Mouse (Mus musculus): ENCODE data around the gene Ctsd. TPM values are rescaled to one million over a fixed set of nuclear protein-coding genes. Genes with fewer than 3 reads are reported as not detected.
A peak's percentile ranks its signal among the peaks of the same experiment; 100 is the strongest.

Ctsd gene
- total and polyA plus RNA-seq, 2 experiments from 2014 or later, result 484 to 1,105 TPM

GRCm38 (mm10) chr7:142393191-142393590, 5.4 kb upstream of the Ctsd start:
- WGBS, result 22% methylated on average over 4 of the region's 4 CpGs

DNA sequence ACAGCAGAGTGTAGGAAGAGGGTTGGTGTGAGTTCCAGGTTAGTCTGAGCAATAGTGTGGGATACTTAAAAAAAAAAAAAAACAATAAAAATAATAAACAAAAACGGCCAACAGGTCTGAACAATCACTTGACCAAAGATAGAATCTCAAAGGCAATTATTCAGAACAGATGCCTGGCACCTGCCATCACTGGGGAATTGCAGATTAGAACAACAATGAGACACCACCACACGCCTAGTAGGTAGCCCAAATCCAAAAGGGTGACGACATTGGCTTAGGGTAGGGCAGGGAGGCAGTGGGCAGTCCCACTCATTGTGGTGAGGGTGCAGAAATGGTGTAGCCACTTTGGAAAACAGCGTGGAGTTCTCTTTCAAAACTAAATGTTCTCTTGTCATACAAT, 3.8 kb upstream of the Ctsd start:
- no peak overlapping the region for H3K4me2 ChIP-seq (ENCODE audit: low read depth, low read length)
- H3K36me3 ChIP-seq (replicated peaks; ENCODE audit: control insufficient read depth, insufficient read depth, low read length), result no peaks in the 10 kb centered on the region
- no peak for TF ChIP-seq EP300 (IDR thresholded peaks at IDR 0.05; ENCODE audit: low read depth)
- no peak for TF ChIP-seq CTCF (IDR thresholded peaks at IDR 0.05; ENCODE audit: low read depth)
- H3K27ac ChIP-seq (ENCODE audit: low read depth), result no peak overlapping the region
- H3K4me3 ChIP-seq (ENCODE audit: low read depth, low read length), result no peak overlapping the region
- WGBS, result 53% methylated on average over 4 of the region's 4 CpGs
- no peaks in the 10 kb centered on the region for H3K9me3 ChIP-seq (replicated peaks; ENCODE audit: control insufficient read depth, low read length)
- H3K4me1 ChIP-seq (ENCODE audit: control insufficient read depth, insufficient read depth), result peaks cover 2% of the 10 kb centered on the region
- no peak for ATAC-seq (ENCODE audit: insufficient read depth, low read depth)
- no peak overlapping the region for H3K9ac ChIP-seq (replicated peaks; ENCODE audit: low read depth, low read length)
- H3K27me3 ChIP-seq (ENCODE audit: control insufficient read depth, insufficient read depth, low read length), result no peaks in the 10 kb centered on the region
- no peak for DNase-seq (ENCODE audit: low spot score)

More at GRCm38 (mm10) chr7:142393191-142393590, 5.4 kb upstream of the Ctsd start:
- DNase-seq (ENCODE audit: low spot score) (no peak), ATAC-seq (ENCODE audit: insufficient read depth, low read depth) (no peak)
- H3K27ac ChIP-seq (ENCODE audit: low read depth), result no peak overlapping the region
- no peaks in the 10 kb centered on the region for H3K4me1 ChIP-seq (ENCODE audit: control insufficient read depth, insufficient read depth)
- H3K4me2 ChIP-seq (ENCODE audit: low read depth, low read length), result no peak overlapping the region
- H3K9ac ChIP-seq (replicated peaks; ENCODE audit: low read depth, low read length), result no peak overlapping the region
- H3K27me3 ChIP-seq (ENCODE audit: control insufficient read depth, insufficient read depth, low read length), result no peaks in the 10 kb centered on the region
- H3K4me3 ChIP-seq (ENCODE audit: low read depth, low read length), result no peak overlapping the region
- H3K36me3 ChIP-seq (replicated peaks; ENCODE audit: control insufficient read depth, insufficient read depth, low read length), result no peaks in the 10 kb centered on the region
- H3K9me3 ChIP-seq (replicated peaks; ENCODE audit: control insufficient read depth, low read length), result no peaks in the 10 kb centered on the region
- TF ChIP-seq CTCF (IDR thresholded peaks at IDR 0.05; ENCODE audit: low read depth) (no peak), EP300 (IDR thresholded peaks at IDR 0.05; ENCODE audit: low read depth) (no peak)

DNA sequence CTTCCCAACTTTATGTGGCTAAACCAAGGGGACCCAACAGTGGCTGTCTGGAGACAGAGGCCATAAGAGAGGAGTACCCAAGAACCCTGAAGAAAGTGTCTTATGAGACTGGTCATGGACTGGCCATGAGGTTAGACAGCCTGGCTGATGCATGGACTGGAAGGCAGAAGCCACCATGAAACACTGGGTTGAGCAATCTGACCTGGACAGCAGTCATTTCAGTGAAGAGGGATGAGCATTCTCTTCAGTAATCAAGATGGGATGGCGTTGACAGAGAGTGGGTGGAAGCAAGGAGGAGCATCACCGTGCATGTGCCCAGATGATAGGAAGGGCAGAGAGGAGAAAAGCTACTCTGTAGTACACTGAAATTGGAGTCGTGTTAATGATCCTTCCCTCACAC, 3.3 kb upstream of the Ctsd start:
- 65% methylated on average over 3 of the region's 3 CpGs for WGBS
- Histone ChIP-seq H3K4me2 (ENCODE audit: low read depth, low read length) (no peak overlapping the region), H3K4me3 (ENCODE audit: low read depth, low read length) (no peak overlapping the region), H3K36me3 (replicated peaks; ENCODE audit: control insufficient read depth, insufficient read depth, low read length) (no peaks in the 10 kb centered on the region), H3K27ac (ENCODE audit: low read depth) (no peak overlapping the region), H3K4me1 (ENCODE audit: control insufficient read depth, insufficient read depth) (peaks cover 7% of the 10 kb centered on the region), H3K9me3 (replicated peaks; ENCODE audit: control insufficient read depth, low read length) (no peaks in the 10 kb centered on the region), H3K9ac (replicated peaks; ENCODE audit: low read depth, low read length) (no peak overlapping the region), H3K27me3 (ENCODE audit: control insufficient read depth, insufficient read depth, low read length) (no peaks in the 10 kb centered on the region)
- DNase-seq (ENCODE audit: low spot score) (no peak), ATAC-seq (ENCODE audit: insufficient read depth, low read depth) (no peak)
- TF ChIP-seq CTCF (IDR thresholded peaks at IDR 0.05; ENCODE audit: low read depth), result no peak
- TF ChIP-seq EP300 (IDR thresholded peaks at IDR 0.05; ENCODE audit: low read depth), result no peak

DNA sequence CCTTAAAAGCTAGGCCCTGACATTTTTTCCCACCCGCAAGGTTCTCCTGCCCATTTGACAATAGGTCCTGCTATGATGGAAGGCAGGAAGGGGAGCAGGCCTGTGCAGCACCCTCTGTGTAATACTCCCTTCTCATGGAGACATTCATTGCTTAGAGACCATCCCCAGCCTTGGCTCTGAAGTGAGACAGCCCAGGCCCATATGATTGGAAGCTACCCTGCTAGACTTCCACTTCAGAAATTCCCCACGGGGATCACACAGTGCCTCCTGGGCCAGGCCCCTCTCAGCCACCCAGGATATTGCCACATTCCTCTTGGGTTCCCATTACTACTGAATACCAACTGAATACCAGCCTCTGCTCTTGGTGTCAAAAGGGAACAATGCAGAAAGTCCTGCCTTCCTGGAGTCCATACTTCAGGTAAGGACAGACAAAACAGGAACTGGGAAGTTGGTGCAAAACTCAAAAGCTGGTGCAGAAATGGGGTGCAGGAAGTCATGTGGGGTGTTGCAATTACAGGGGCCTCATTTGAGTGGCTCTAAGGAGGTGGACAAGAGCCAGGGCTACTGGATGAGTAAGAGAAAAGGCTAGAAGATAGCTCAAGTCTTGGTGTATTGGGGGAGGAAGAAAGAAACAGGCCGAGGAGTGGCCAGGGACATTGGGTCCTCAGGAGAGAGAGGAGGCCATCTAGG, 2.3 kb upstream of the Ctsd start:
- TF ChIP-seq EP300 (IDR thresholded peaks at IDR 0.05; ENCODE audit: low read depth), result no peak
- no peak for TF ChIP-seq CTCF (IDR thresholded peaks at IDR 0.05; ENCODE audit: low read depth)
- H3K4me1 ChIP-seq (ENCODE audit: control insufficient read depth, insufficient read depth), result peaks cover 14% of the 10 kb centered on the region
- no peak overlapping the region for H3K4me2 ChIP-seq (ENCODE audit: low read depth, low read length)
- no peaks in the 10 kb centered on the region for H3K27me3 ChIP-seq (ENCODE audit: control insufficient read depth, insufficient read depth, low read length)
- no peak overlapping the region for H3K27ac ChIP-seq (ENCODE audit: low read depth)
- H3K9ac ChIP-seq (replicated peaks; ENCODE audit: low read depth, low read length), result no peak overlapping the region
- H3K9me3 ChIP-seq (replicated peaks; ENCODE audit: control insufficient read depth, low read length), result no peaks in the 10 kb centered on the region
- ATAC-seq (ENCODE audit: insufficient read depth, low read depth), result no peak
- H3K36me3 ChIP-seq (replicated peaks; ENCODE audit: control insufficient read depth, insufficient read depth, low read length), result peaks cover 7% of the 10 kb centered on the region
- DNase-seq (ENCODE audit: low spot score), result no peak
- no peak overlapping the region for H3K4me3 ChIP-seq (ENCODE audit: low read depth, low read length)
- 77% methylated on average over 3 of the region's 3 CpGs for WGBS

- H3K9me3 ChIP-seq (replicated peaks; ENCODE audit: control insufficient read depth, low read length), result no peaks in the 10 kb centered on the region
- H3K27me3 ChIP-seq (ENCODE audit: control insufficient read depth, insufficient read depth, low read length), result no peaks in the 10 kb centered on the region
- 0 out of 2 replicates have a peak overlapping the region, but pooled peaks have one; percentile 92 for H3K27ac ChIP-seq (ENCODE audit: low read depth)
- no peak overlapping the region for H3K4me3 ChIP-seq (ENCODE audit: low read depth, low read length)
- peaks cover 20% of the 10 kb centered on the region for H3K36me3 ChIP-seq (replicated peaks; ENCODE audit: control insufficient read depth, insufficient read depth, low read length)
- 92% methylated on average over 2 of the region's 2 CpGs for WGBS
- no peak overlapping the region for H3K9ac ChIP-seq (replicated peaks; ENCODE audit: low read depth, low read length)
- ATAC-seq (ENCODE audit: insufficient read depth, low read depth), result no peak
- DNase-seq (ENCODE audit: low spot score), result no peak
- TF ChIP-seq CTCF (IDR thresholded peaks at IDR 0.05; ENCODE audit: low read depth) (no peak), EP300 (IDR thresholded peaks at IDR 0.05; ENCODE audit: low read depth) (no peak)
- no peak overlapping the region for H3K4me2 ChIP-seq (ENCODE audit: low read depth, low read length)
- H3K4me1 ChIP-seq (ENCODE audit: control insufficient read depth, insufficient read depth), result peaks cover 14% of the 10 kb centered on the region
Measured at GRCm38 (mm10) chr7:142388740-142389139, 902 bp upstream of the Ctsd start.

DNA sequence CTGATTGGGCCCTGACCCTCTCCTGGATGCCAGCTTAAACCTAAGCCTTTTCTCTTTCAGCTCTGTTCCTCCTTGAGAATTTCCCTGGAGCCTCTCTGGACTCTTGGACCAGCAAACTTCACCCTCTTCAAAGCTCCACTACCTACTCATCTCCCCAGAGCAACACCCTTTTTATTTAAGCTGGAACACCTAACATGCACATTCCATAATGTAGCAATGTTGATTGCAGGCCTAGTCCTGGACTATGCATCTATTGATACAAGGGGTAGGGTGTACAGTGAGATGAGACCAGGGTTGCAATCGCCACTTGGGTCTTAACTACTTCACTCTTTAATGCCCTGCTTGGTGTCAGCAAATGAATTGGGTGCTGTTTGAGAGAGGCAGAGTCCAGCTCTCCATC, 360 bp upstream of the Ctsd start:
- peak overlapping the region; percentile 77 for H3K4me3 ChIP-seq (ENCODE audit: low read depth, low read length)
- no peaks in the 10 kb centered on the region for H3K9me3 ChIP-seq (replicated peaks; ENCODE audit: control insufficient read depth, low read length)
- no peak overlapping the region for H3K9ac ChIP-seq (replicated peaks; ENCODE audit: low read depth, low read length)
- H3K27ac ChIP-seq (ENCODE audit: low read depth), result peak overlapping the region; percentile 92
- no peak for ATAC-seq (ENCODE audit: insufficient read depth, low read depth)
- no peaks in the 10 kb centered on the region for H3K27me3 ChIP-seq (ENCODE audit: control insufficient read depth, insufficient read depth, low read length)
- WGBS, result 87% methylated on average over 1 of the region's 1 CpGs
- TF ChIP-seq EP300 (IDR thresholded peaks at IDR 0.05; ENCODE audit: low read depth) (no peak), CTCF (IDR thresholded peaks at IDR 0.05; ENCODE audit: low read depth) (no peak)
- peaks cover 14% of the 10 kb centered on the region for H3K4me1 ChIP-seq (ENCODE audit: control insufficient read depth, insufficient read depth)
- peak overlapping the region; percentile 87; the same call in 1 of the 2 replicates for H3K4me2 ChIP-seq (ENCODE audit: low read depth, low read length)
- H3K36me3 ChIP-seq (replicated peaks; ENCODE audit: control insufficient read depth, insufficient read depth, low read length), result peaks cover 26% of the 10 kb centered on the region
- no peak for DNase-seq (ENCODE audit: low spot score)
